Mouse (Mus musculus) G1E (cell line): ENCODE measurements around the gene Gm17334. TPM values are rescaled to one million over a fixed set of nuclear protein-coding genes. Genes with fewer than 3 reads are reported as not detected.

Experiments used
- ATAC-seq: 2 replicates; pipeline ENCODE4 v1.8.0; 2016; ENCODE audit warnings: mild to moderate bottlenecking; ENCODE audit not compliant: insufficient number of reproducible peaks, poor library complexity, low FRiP score, severe bottlenecking; ENCODE audit errors: extremely low read depth
- DNase-seq: peaks from one replicate; pipeline ENCODE4 v3.0.0; 2012; ENCODE audit warnings: low spot score
- H3K27me3 ChIP-seq: 2 replicates; pipeline ENCODE4 v1.6.1; 2012; ENCODE audit warnings: mild to moderate bottlenecking, low read length, inconsistent platforms; ENCODE audit not compliant: insufficient read depth
- H3K36me3 ChIP-seq: replicated peaks from 2 replicates; pipeline ENCODE3; 2012; ENCODE audit warnings: mild to moderate bottlenecking, inconsistent platforms
- H3K4me1 ChIP-seq: 2 replicates; pipeline ENCODE4 v1.6.1; 2012; ENCODE audit warnings: low read depth, low read length, inconsistent platforms, mixed read lengths; ENCODE audit not compliant: insufficient read depth
- H3K4me3 ChIP-seq: 2 replicates; pipeline ENCODE4 v1.5.1; 2012; ENCODE audit warnings: low read depth, mild to moderate bottlenecking, inconsistent platforms, low read length, moderate library complexity, mixed read lengths
- H3K9me3 ChIP-seq: replicated peaks from 2 replicates; pipeline ENCODE4 v1.6.1; 2012; ENCODE audit warnings: inconsistent platforms
- CTCF ChIP-seq: IDR thresholded peaks from 2 replicates; pipeline ENCODE4 v1.5.1; 2012; ENCODE audit warnings: low read depth, low read length, inconsistent platforms, mixed read lengths
- GATA1 ChIP-seq: IDR thresholded peaks from 2 replicates; pipeline ENCODE4 v1.6.1; 2012; ENCODE audit warnings: borderline replicate concordance, low read length, inconsistent platforms, mixed read lengths
- GATA2 ChIP-seq: IDR thresholded peaks from 2 replicates; pipeline ENCODE4 v1.6.1; 2012; ENCODE audit warnings: low read depth, low read length, inconsistent platforms, borderline replicate concordance
- POLR2AphosphoS5 ChIP-seq: IDR thresholded peaks from 2 replicates; pipeline ENCODE4 v1.6.1; 2012; ENCODE audit warnings: low read depth, low read length, inconsistent platforms; ENCODE audit not compliant: insufficient replicate concordance
- TAL1 ChIP-seq: conservative IDR thresholded peaks from 2 replicates; pipeline ENCODE4 v1.6.1; 2012; ENCODE audit warnings: low read depth, low read length, inconsistent platforms, mixed read lengths
- polyA plus RNA-seq: library from polyadenylated mRNA; stranded (reverse); fragments of >175 nt; gene quantifications from 2 replicates; pipeline ENCODE4 v1.2.3, GENCODE M21; 2012
- total RNA-seq, 2 experiments: library from RNA; stranded (forward) in 1 of 2; stranded (reverse) in 1 of 2; fragments of 200-1000 nt in 1 of 2; fragments of >200 nt in 1 of 2; fragmentation: Nextera tagmentation in 1 of 2; gene quantifications; 2 replicates each; pipeline ENCODE4 v1.2.3; 2014 to 2017

Gm17334 gene
- total and polyA plus RNA-seq, 3 experiments, result not detected

DNA sequence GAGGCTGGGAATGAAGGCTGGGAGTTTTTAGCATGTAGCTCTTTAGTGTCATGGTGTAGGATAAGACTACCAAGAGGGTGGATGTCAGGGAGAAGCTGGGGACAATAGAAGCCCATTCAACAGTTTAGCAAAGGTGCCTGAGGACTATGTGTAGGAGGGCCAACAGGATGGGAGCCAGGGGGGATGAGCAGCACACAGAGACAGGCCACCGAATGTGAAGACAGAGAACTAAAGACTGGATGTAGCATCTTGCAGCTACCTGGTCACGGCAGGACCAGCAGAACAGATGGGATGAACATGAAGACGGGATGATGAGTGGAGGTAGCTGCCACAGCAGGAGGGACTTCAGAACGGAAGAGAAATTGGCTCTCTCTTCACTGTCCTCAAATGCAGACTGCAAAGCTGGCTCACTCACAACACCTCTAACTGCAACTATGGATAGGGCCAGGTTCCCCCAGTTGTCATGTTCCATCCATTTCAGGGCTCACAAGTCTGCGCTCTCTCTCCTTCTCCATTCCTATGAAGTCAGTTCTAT is 43.9 kb upstream of the Gm17334 start:
- TF ChIP-seq CTCF (no peak), POLR2AphosphoS5 (no peak), GATA2 (no peak), TAL1 (no peak), GATA1 (no peak)
- Histone ChIP-seq H3K36me3 (no peaks in the 10 kb centered on the region), H3K4me3 (no peak overlapping the region), H3K27me3 (peaks cover 16% of the 10 kb centered on the region; the same call in 1 of the 2 replicates), H3K4me1 (peaks cover 5% of the 10 kb centered on the region), H3K9me3 (no peaks in the 10 kb centered on the region)
- DNase-seq (no peak), ATAC-seq (no peak)

DNA sequence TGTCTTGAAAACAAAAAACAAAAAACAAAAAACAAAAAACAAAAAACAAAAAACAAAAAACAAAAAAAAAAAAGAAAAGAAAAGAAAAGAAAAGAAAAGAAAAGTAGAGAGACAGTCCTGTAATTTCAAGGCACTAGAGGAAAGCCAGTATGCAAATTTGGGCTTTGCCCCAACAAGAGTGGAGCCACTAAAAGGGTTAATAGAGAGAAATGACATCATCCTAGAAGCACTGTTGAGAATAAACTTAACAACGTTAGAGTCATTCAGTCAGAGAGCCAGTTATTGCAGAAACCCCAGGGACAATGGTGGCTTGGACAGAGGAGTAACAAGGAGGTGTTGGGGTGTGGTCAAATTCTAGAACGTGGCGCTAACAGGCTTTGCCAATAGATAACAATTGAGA is 41.8 kb upstream of the Gm17334 start:
- TF ChIP-seq GATA1 (no peak), TAL1 (no peak), CTCF (no peak), GATA2 (no peak), POLR2AphosphoS5 (no peak)
- DNase-seq (no peak), ATAC-seq (no peak)
- no peaks in the 10 kb centered on the region for H3K4me1 ChIP-seq
- no peaks in the 10 kb centered on the region for H3K36me3 ChIP-seq
- peaks cover 27% of the 10 kb centered on the region; the same call in 1 of the 2 replicates for H3K27me3 ChIP-seq
- H3K9me3 ChIP-seq, result no peaks in the 10 kb centered on the region
- no peak overlapping the region for H3K4me3 ChIP-seq

DNA sequence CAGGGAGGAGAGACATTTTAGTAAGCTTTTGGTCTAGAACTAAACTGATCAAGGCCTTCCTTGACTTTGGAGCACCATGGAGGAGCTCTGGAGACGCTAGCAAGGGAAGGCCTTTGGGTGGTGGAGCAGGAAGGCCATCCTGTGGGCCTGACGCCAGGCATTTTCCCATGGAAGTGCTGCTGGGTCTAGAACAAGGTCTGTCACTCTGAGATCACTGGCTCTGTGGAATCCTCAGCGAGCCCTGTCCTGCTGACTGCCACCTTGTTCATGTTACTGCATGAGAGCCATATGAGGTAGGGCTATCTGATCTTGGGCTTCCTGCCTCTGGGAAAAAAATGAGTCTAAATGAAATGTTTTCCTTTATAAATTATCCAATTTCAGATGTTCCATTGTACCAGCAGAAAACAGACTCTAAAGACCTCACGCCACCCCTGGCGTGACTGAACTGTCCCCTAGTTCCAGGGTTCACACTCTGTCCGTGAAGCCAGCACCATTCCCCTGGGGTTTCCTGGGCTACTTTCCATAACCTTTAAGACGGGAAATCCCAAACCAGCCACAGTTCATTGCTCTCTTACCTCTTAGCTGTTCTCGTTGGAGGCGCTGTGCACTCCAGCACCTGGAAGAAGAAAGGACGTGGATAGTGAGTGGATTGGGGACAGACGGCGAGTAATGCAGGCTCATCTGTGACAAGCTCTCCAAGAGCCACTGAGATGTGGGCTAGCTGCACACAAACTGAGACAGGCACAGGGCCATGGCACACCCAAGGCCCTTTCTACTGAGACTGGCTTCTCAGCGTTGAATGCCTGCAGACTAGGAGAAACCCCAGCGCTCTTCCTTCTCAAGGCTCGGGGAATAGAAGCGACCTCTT is 40.2 kb upstream of the Gm17334 start:
- ATAC-seq (no peak), DNase-seq (no peak)
- no peak overlapping the region for H3K4me3 ChIP-seq
- H3K9me3 ChIP-seq, result no peaks in the 10 kb centered on the region
- H3K27me3 ChIP-seq, result peaks cover 28% of the 10 kb centered on the region; the same call in 1 of the 2 replicates
- H3K36me3 ChIP-seq, result no peaks in the 10 kb centered on the region
- H3K4me1 ChIP-seq, result no peaks in the 10 kb centered on the region
- TF ChIP-seq GATA1, result no peak
- no peak for TF ChIP-seq TAL1
- TF ChIP-seq GATA2, result no peak

DNA sequence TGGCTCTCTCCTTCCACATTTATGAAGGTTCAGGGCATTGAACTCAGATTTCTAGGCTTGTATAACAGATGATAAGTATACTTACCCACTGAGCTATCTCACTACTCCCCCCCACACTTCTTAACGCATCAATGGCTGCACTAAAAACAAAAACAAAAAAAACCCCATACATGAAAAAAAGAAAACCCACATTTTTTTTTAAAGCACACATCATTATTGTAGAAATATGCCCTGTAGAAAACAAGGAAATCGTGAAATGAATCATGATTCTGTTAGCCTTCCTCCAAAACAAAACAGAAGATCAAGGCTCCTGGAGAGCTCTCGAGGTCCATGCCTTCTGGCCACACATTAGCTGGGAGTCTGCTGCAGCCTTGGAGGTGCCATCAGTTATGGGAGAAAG is 38.3 kb upstream of the Gm17334 start:
- no peaks in the 10 kb centered on the region for H3K4me1 ChIP-seq
- H3K4me3 ChIP-seq, result no peak overlapping the region
- DNase-seq, result no peak
- ATAC-seq, result no peak
- no peak for TF ChIP-seq GATA1
- no peak for TF ChIP-seq TAL1
- TF ChIP-seq POLR2AphosphoS5, result no peak
- no peak for TF ChIP-seq GATA2
- no peak for TF ChIP-seq CTCF
- H3K27me3 ChIP-seq, result peaks cover 28% of the 10 kb centered on the region
- H3K36me3 ChIP-seq, result no peaks in the 10 kb centered on the region
- H3K9me3 ChIP-seq, result no peaks in the 10 kb centered on the region

DNA sequence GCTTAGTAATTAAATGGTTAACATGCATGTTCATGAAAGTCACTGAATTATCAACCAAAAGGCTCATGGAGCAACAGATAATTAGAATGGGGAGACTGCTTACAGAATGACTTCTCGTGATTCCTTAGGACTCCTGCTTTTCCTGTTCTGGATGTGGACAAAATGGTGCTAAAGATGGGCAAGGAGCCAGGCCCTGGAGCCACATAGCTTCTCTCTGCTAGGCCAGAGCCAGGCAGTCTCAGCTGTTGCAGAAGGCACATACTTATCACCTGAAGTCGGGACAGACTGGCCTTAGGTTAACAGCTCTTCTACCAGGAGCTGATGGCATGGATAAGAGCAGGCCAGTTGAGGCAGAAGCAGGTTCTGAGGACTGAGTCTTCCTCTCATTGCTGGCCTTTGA is 37.8 kb upstream of the Gm17334 start:
- TF ChIP-seq TAL1 (no peak), GATA2 (no peak), POLR2AphosphoS5 (no peak), CTCF (no peak), GATA1 (no peak)
- no peaks in the 10 kb centered on the region for H3K9me3 ChIP-seq
- no peaks in the 10 kb centered on the region for H3K4me1 ChIP-seq
- DNase-seq, result no peak
- H3K36me3 ChIP-seq, result no peaks in the 10 kb centered on the region
- H3K4me3 ChIP-seq, result no peak overlapping the region
- ATAC-seq, result no peak
- peaks cover 30% of the 10 kb centered on the region for H3K27me3 ChIP-seq

DNA sequence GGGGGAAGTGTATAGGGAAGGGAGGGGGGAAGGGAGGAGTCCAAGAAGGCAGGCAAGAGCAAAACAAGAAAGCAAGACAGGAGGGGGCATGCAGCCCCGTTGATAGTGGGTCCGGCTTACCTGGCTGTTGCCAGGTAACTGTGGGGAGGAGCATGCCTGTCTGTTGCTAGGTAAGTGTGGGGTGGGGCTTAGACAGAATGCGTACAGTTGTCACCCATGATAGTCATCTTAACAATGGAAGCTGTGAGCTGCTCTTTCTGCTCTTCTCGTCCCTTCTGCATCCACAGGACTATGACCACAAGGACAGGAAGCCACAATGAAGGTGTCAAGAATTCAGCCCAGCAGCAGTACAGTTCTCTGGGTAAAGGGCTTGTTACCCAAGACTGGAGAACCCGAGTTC is 37.2 kb upstream of the Gm17334 start:
- H3K36me3 ChIP-seq, result no peaks in the 10 kb centered on the region
- TF ChIP-seq TAL1 (no peak), GATA1 (no peak), GATA2 (no peak), CTCF (no peak), POLR2AphosphoS5 (no peak)
- H3K27me3 ChIP-seq, result peaks cover 30% of the 10 kb centered on the region
- no peak overlapping the region for H3K4me3 ChIP-seq
- H3K4me1 ChIP-seq, result no peaks in the 10 kb centered on the region
- ATAC-seq (no peak), DNase-seq (no peak)
- no peaks in the 10 kb centered on the region for H3K9me3 ChIP-seq
